Mouse (Mus musculus): Measurements from ENCODE around the gene Gbf1. TPM values are rescaled to one million over a fixed set of nuclear protein-coding genes. Genes with fewer than 3 reads are reported as not detected.

The Gbf1 gene
- total RNA-seq, 2 experiments from 2014 or later: 27.0 to 28.2 TPM

GRCm38 (mm10) chr19:46220116-46220515 lies 67.8 kb downstream of the Gbf1 start:
- no peak for ATAC-seq (ENCODE audit: poor library complexity, severe bottlenecking)

- ATAC-seq (ENCODE audit: poor library complexity, severe bottlenecking): no peak
Observed at GRCm38 (mm10) chr19:46223118-46223517, 70.8 kb downstream of the Gbf1 start.

DNA sequence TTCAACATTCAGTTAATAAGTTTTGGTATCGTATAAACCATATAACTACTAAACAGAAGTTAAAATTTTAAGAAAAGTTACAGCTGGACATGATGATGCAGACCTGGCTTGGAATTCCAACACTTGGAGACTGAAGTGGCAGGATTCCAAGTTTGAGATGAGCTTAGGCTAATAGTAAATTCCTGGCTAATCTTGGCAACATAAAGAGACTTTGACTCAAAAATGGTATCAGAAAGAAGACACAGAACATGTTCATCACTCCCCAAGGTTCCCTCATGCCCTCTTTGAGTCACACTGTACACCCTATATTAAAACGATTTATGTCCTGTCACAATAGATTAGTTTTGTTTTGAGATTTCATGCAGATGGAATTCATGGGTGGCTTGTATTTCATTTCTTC lies 72.6 kb downstream of the Gbf1 start:
- ATAC-seq (ENCODE audit: poor library complexity, severe bottlenecking): no peak

GRCm38 (mm10) chr19:46225506-46225905 lies 73.2 kb downstream of the Gbf1 start:
- ATAC-seq (ENCODE audit: poor library complexity, severe bottlenecking): no peak

DNA sequence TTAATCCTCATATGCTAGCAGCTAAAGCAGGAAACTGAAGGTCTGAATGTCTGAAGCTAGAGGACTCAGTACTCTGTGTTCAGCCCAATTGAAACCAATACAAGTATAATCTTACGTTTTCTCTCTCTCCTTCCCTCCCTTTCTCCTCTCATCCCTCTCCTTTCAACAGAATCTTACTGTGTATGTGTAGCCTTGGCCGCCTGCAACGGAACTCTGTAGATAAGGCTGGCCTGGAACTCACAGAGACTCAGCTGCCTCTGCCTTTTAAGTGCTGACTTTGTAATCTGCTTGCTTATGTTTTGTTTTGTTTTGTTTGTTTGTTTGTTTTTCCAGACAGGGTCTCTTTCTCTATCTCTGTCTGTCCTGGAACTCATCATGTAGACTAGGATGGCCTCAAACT lies 74.0 kb downstream of the Gbf1 start:
- no peak for ATAC-seq (ENCODE audit: poor library complexity, severe bottlenecking)

DNA sequence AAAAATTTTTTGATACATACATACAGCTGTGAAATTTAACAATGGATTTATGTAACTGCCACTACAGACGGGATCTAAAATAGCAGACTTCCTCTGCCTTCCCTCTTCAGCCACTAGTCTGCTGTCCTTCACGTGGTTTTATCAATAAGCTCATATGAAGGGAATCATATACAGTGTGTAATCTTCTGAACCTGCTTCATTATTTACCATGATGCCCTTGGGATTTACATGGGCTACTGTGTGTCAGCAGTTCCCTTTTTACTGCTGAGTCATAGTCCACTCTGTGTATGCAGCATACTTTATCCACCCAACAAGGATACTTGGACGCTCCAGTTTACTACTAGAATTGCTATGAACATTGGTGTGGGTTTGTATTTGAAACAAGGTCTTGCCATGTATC lies 75.0 kb downstream of the Gbf1 start:
- ATAC-seq (ENCODE audit: poor library complexity, severe bottlenecking): no peak

DNA sequence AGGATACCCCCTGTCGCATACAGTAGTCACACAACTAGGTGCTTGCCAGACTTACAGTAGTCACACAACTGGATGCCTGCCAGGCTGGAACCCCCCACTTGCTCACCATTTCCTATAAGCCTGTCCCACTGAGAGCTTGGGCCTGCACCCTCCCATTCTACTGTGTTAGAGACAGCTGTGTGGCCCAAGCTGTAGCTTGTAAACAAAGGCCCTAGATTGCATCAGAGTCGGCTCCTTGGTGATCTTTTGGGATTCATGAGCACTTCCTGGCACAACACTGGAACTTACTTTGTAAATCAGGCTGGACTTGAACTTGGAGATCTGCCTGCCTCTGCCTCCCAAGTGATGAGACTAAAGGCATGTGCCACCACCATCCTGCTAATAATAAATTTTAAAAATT lies 82.1 kb downstream of the Gbf1 start:
- no peak for ATAC-seq (ENCODE audit: poor library complexity, severe bottlenecking)

DNA sequence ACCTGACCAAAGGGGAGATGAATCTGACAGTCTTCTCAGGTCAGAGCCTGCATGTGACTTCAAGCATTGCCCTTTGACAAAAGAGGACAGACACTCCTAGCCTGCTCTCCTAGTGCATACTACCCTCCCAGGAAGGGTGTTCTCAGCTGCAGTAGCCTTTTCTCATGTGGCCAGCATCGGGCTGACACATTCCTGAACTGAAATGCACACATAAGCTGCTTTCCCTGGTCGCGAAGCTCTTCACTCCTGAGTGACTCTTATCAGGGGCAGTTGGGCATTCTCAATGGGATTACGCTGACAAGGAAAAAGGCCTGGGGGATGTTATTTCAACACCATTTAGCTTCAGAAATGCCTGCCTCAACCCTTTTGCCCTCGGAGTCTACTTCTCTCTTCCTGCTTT lies 84.3 kb downstream of the Gbf1 start:
- ATAC-seq (ENCODE audit: poor library complexity, severe bottlenecking): no peak

DNA sequence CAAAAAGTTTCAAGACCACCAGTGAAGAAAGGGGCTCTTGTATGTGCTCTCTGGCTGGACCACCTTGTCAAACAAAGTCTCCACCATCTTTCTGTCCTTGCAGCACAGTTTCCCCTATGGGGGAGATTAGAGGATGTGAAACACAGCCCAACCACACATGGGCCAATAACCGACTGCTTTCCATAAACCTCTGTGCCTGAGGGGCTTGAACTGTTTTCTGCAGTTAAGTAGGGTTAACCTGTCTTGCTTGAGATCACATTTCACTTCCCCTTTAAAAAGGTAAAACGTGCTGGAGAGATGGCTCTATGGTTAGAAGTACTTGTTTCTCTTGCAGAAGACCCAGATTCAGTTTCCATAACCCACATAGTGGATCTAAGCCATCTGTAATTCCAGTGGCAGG lies 87.9 kb downstream of the Gbf1 start:
- ATAC-seq (ENCODE audit: poor library complexity, severe bottlenecking): no peak

- ATAC-seq (ENCODE audit: poor library complexity, severe bottlenecking): no peak
Observed at GRCm38 (mm10) chr19:46242416-46242815, 90.1 kb downstream of the Gbf1 start.

DNA sequence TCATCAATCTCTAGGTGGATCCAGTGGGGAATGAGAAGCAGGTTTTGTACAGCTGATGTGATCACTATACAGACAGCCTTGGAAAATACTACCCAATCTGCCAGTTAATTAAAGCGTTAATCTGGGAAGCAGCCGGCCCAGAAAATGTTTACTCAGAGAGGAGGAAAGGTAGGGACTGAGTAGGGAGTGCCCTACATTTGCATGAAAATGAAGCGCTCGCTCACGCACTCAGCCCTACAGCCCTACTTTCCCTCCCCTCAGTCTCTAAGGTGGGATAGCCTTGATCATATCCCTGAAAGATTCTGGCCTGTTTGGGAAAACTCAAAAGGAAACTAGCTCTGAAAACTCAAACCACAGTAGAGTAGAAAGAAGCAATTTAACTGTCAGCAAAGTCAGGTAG lies 92.3 kb downstream of the Gbf1 start:
- no peak for ATAC-seq (ENCODE audit: poor library complexity, severe bottlenecking)

DNA sequence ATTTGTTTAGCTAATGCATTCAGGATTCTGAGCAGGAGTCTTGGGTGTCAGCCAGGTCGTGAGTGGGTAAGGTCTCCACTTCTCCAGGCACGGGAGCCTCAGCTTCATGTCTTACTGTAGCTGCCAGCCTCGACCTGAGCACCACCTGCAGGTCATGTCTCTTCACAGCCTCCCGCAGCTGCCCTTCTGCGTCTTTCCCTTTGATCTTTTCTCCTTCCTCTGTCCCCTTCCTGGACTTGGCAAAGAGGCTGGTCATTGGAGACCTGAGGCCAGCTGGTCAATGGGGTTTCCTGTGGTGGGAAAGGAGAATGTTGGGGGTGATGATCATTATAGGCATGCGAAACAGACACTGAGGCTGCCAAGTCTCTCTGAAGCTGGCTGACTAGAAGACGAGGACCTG lies 96.7 kb downstream of the Gbf1 start:
- no peak for ATAC-seq (ENCODE audit: poor library complexity, severe bottlenecking)

GRCm38 (mm10) chr19:46254163-46254752 lies 101.9 kb downstream of the Gbf1 start:
- no peak for ATAC-seq (ENCODE audit: poor library complexity, severe bottlenecking)

- ATAC-seq (ENCODE audit: poor library complexity, severe bottlenecking): no peak
Observed at GRCm38 (mm10) chr19:46264762-46265161, 112.5 kb downstream of the Gbf1 start.

- no peak for ATAC-seq (ENCODE audit: poor library complexity, severe bottlenecking)
Observed at GRCm38 (mm10) chr19:46275307-46275706, 123.0 kb downstream of the Gbf1 start.

DNA sequence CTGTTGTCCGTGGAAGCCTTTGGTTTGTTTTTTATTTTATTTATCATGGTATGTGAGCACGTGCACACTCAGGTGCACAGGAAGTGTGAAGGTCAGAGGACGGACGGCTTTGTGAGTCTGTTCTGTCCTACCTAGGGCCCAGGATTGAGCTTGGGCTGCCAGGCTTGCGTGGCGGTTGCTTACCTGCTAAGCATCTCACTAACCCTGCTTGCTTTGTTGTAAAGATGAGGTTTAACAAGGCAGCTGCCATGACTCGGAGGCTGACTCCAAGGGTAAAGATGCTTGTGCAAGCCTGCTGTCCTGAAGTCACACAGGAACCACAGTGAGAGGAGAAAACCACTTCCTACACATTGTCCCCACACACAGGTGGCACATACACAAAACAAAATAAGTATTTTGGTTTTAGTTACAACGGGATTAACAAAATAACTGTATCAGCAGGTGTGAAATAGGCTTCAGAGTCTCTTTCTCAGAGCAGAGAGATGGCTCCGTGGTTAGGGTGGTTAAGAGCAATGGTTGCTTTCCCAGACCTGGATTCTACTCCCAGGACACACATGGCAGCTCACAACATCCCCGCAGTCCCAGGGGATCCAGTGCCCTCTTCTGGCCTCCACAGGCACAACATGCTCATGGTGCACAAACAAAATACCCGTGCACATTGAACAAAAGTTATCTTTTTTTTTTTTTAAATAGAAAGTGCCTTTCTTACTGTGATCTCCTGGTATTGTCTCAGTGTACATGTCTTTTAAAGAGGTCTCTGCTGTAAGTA lies 130.0 kb downstream of the Gbf1 start:
- ATAC-seq (ENCODE audit: poor library complexity, severe bottlenecking): no peak

DNA sequence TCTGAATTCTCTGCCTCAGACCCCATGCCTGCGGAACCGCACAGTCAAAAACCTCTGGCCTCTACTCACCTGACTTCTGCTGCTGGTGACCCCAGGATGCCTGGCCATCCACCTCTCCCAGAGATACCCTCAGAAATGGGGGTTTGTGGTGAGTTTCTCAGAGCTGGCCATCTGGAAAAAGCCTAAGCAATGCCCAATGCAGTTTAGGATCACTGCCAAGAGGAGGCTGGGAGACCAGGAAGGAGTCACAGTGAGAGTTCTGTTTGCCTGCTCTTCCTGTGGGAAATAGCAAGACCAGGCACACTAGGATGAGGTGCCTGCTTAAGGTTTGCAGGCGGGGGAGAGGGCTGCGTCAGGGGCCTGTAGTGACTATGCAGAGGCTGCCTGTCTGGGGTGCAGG lies 132.4 kb downstream of the Gbf1 start:
- ATAC-seq (ENCODE audit: poor library complexity, severe bottlenecking): no peak

GRCm38 (mm10) chr19:46285631-46286030 lies 133.3 kb downstream of the Gbf1 start:
- ATAC-seq (ENCODE audit: poor library complexity, severe bottlenecking): no peak

DNA sequence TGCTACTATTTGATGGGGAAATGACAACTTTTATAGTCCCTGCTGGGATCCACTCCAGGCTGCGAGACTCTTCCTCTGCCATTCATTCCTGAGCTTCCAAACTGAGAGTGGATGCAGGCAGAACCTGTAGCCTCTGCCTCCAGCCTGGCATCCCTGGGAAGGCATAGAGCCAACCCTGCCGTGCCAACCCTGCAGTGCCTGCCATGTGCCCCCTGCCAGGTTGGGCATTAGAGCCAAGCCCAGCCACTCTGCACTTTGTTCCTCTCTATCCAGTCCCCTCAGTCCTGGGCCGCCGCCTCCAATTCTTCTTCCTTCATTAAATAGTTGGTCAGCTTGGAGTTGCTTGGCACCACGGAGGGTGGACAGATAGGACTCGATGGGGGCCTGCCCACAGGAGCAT lies 133.7 kb downstream of the Gbf1 start:
- ATAC-seq (ENCODE audit: poor library complexity, severe bottlenecking): no peak

DNA sequence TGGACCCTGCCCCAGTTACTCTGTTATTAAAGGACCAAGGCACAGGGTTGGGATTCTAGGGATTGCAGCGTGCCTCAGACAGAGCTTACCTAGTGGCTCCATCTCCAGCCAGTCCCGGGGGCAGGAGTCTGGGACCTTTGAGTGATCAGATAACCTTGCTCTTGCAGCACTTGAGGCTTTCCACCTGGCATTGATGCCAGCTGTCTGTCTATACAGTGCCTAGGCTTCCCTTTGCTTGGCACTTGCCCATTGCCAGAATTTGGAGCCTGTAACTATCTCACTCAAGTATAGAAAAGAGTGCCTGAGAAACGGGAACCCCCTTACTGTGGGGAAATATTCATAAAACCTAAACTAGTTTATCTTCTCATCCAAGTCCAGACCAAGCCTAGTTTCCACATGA lies 134.6 kb downstream of the Gbf1 start:
- no peak for ATAC-seq (ENCODE audit: poor library complexity, severe bottlenecking)

DNA sequence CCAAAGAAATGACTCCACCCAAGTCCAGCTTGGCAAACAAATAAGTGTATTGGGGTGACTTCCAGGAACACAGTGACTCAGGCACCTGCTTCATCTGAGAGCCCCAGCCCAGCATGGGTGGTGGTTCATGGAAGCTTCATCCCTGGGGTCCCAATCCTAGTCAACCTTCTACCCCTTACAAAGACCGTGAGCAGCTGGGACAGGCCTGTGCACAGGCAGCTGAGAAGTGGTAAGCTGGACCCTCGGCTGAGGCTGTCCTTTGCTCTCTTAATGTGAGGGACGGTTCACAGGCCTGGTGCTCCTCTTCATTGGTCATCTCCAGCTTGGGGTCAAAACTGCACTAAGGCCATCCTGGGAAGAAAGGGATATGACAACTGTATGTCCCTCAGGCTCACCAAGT lies 135.3 kb downstream of the Gbf1 start:
- no peak for ATAC-seq (ENCODE audit: poor library complexity, severe bottlenecking)

DNA sequence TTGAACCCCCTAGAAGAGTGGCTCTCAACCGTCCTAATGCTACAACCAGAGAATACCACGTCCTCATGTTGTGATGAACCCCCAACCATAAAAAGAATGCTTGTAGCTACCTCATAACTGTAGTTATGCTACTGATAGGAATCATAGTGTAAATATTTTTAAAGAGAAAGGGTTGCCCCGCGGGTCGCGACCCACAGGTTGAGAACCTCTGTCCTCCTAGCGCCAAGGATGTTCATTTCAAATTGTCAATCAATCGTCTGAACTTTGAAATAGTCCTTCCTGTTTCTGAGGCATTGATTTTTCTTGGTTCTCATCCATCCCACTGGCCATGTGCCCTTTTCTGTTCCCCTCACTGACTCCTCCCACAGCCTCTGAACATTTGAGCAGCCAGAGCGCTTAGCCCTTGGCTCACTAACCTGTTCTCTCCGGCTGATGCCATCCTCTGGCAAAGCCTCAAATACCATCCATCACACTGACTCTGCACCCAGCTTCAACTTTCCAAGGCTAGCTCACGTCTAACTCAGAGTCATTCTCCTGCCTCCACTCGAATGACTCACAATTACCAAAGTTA lies 138.3 kb downstream of the Gbf1 start:
- ATAC-seq (ENCODE audit: poor library complexity, severe bottlenecking): no peak
